Mouse (Mus musculus): ENCODE data around the gene Nbeal1.

Gene Nbeal1

DNA sequence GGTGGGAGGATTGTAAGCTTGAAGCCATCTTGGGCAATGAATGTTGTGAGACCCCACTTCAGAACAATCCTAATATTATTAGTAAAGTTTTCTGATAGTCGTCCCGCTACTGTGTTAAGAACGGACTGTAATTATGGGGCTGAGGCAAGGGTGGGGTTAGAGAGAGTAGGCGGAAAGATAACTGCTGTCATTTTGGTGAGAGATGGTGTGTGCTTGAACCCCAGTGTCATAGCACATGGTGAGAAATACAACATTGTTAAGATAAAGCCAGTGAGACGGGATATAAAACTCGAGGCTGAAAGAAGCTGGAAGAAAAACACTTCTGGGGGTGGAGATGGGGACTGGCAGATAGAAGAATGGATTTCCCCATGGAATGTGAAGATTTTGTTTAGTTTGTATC, 164.3 kb downstream of the Nbeal1 start:
- no peak for DNase-seq

DNA sequence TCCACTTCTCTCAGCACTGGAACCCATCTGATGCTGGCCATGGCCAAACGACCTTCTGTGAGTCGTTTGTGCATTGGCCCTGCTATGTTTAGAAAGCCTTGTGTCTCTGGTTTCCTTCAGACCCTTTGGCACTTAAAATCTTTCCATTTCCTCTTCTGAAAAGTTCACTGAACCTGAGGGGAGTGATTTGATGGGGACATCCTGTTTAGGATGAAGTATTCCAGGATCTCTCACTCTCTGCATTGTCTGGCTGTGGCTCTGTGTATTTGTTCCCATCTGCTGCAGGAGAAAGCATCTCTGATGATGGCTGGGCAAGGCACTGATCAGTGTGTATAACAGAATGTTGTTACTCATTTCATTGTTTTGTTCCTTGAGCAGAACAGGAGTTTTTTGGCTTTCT, 165.3 kb downstream of the Nbeal1 start:
- no peak for DNase-seq

DNA sequence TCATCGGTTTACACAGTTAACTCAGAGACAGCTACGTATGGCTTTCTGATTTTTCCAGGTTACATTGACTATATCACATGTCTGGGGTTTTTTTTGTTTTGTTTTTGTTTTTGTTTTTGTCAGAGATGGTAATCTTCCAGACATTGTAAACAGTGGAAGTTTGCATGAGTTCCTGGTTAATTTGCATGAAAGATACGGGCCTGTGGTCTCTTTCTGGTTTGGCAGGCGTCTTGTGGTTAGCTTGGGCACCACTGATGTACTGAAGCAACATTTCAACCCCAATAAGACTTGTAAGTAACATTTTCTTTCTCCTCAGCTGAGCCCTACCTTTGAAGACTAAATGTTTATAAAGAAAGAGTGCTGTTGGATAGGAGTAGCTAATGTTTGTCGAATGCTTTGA, 172.4 kb downstream of the Nbeal1 start:
- no peak for DNase-seq

DNA sequence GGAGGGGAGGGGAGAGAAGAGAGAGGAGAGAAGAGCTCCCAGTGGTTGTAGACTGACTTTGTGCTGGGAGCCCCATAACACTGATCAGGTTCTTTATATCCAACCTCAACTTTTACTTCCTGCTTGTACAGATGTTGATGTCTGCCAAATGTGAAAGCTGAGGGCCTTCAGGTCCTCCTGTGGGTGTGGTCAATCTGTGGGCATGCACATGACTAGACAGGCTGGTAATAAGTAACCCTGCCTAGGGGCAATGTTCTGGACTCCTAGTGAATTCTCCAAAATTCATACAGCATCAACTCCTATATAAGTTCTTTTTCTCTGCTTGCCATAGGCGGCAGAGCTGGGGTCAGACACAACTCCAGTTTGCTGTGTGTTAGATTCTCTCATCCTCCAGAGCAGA, 181.2 kb downstream of the Nbeal1 start:
- no peak for DNase-seq

DNA sequence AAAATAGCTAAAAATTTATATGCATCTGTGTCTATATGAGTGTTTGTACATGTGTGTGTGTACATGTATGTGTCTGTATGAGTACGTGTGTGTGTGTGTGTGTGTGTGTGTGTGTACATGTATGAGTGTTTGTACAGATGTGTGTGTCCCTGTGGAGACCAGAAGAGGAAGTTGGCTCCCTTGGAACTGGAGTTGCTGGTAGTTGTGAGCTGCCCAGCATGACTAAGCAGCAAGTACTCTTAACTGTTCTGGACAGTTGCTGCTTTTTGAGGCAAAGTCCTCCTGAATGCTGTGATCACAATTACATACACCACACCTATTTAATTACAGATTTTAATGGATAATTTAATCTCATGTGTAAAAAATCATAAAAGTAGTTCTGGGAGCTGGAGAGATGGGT, 196.2 kb downstream of the Nbeal1 start:
- no peak for DNase-seq

DNA sequence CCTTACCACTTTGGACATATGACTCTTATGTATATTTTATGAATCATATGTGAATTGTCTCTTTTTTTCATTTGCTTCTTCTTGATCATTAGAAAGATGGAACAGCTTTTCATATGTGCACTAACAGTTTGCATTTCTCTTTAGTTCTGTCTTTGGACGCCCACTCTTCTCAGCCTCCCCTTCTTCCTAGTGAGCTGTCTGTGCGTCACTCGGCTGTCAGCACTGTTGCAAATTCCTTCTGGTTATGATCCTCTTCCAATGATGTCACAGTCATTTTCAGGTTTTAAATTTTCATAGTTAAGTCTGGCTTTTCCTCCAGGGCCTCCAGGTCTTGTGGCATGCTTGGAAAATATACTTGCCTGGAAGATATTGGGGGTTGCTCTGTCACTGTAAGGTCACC, 201.5 kb downstream of the Nbeal1 start:
- DNase-seq = no peak

Data from lung, postnatal 4 days (tissue).